Mouse (Mus musculus) left cerebral cortex, postnatal 14 days (tissue): ENCODE measurements around the gene D7Ertd443e. TPM values are rescaled to one million over a fixed set of nuclear protein-coding genes. Genes with fewer than 3 reads are reported as not detected.
A peak's percentile ranks its signal among the peaks of the same experiment; 100 is the strongest.

Source experiments
- DNase-seq, 2 experiments: peaks; one replicate each; pipeline ENCODE4 v3.0.0; 2021 to 2022; ENCODE audit warnings: low spot score in 2 of 2, mixed read lengths in 1 of 2
- intact Hi-C: fragments of 180-260 bp; cut with DNase I; formaldehyde crosslinking; loops from one replicate; pipeline ENCODE4 v1.15.1; 2025
- total RNA-seq, 2 experiments: library from RNA; stranded (reverse); gene quantifications; 2 replicates each; pipeline ENCODE4 v1.2.3; 2021

The D7Ertd443e gene
- total RNA-seq, 2 experiments from 2014 or later, result 0.57 to 1.0 TPM

- intact Hi-C loops, result no loop called here
- DNase-seq, result no peak
Observed at GRCm38 (mm10) chr7:134292750-134293149, 92.7 kb downstream of the D7Ertd443e start.

DNA sequence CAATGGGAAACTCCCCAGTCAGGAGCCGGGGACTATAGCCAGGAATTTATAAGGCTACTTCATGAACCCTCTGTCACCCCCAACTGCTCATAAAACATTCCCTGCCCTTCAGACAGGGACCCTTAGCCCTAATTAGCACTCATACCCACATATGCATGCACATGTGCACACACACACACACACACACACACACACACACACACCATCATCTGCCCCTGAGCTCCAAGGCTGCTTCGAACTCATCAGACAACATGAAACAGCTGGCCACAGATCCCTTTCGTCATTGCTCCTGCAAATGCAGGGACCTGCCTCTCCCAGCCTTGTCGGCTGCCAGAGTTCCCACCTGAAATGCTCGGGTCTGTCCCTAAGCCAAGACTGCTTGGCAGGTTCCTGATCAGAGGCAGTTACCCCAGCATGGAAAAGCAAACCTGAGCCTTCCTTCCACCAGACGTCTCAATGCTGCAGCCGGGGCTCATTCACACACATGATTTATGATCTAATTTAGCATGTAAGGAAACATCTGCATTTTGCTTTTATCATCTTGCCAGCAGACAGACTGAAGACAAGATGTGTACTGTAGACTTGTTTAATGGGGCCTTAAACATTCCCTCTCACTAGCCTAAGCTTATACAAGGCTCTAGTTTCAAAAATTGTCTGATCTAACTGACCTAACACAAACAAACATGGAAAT lies 95.7 kb downstream of the D7Ertd443e start:
- intact Hi-C loops, result no loop called here
- DNase-seq, result no peak

DNA sequence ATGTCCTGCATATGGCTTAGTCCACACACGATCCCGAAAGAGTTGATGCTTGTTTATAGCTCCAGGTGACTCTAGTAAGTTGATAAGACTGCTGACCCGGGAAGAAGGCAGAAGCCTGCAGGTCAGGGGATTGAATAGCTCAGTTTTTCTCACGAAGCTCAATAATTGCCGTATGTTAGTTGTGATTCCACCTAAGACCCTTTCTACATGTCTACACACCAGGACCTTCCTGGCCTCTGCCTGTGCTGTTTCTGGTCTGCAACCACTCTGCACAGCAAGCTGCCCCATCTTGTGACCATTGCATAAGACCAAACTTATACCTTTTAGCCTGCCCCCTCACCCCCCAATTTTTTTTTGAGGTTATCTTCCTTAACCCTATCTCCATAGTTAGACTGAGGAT lies 96.3 kb downstream of the D7Ertd443e start:
- DNase-seq, result no peak
- intact Hi-C loops, result no loop called here

DNA sequence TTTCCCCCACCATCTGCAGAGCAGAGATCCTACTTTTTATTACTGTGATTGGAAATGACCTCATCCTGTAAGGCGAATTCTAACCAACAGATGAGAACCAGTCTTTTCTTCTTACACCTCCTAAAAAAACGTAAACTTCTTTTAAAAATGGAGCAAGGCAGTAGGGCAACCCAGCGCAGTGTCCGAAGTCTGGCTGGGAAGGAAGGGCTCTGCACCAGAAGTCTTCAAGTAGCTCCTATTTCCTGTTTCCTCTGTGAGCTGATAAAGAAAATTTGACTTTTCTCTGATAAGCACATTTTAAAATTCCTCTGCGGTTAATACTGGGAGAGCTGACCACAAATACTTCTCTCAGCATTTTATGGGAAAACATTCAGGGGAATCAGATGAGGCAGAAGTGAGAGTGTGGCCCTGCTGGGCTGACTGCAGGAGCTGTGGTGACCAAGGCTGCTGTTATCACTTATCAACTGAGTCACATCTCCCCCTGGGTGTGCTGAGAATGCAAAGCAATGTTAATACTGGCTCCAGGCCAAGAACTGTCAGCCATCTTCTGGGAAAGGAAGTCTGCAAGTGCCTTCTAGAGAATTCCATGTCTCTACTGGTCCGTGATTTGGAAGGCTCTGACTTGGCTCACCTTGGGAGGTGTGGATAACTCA lies 97.8 kb downstream of the D7Ertd443e start:
- intact Hi-C loops, result no loop called here
- no peak for DNase-seq

DNA sequence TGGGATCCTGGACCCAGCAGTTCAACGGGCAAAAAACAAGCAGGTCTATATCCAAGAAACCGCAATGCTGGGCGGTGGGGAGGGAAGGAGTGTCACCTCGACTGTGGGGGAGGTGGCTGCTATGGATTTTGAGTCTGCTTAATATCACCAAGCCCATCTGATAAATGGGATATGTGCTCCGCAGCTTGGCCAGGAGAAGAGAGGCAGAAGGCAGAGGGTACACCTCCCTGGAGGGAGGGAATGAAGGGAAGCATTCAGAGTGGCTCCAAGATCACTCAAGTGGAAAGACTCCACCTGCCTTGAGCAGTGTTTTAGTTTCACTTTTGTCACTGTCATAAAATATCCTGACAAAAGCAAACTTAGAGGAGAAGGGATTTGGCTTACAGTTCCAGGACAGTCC lies 112.5 kb downstream of the D7Ertd443e start:
- no peak for DNase-seq
- intact Hi-C loops, result no loop called here

DNA sequence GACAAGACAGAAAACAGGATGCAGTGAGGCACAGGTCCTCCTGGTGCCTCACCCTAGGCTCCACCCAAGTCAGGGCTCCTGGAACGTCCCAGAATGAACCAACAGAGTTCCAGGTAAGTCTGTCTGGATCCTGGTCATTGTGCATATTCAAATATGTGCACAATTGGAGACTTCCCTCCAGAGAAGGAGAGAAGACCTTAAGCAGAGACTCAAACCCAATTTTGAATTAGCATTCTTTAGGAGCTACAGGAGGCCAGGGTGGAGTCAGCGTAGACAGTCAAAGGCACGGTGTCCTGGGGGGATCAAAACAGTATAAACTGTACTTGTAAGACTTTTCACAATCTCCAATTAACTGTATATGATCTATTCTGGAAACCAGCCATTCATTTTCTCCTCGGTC lies 113.0 kb downstream of the D7Ertd443e start:
- intact Hi-C loops, result no loop called here

GRCm38 (mm10) chr7:134265783-134266182 lies 119.7 kb downstream of the D7Ertd443e start:
- intact Hi-C loops, result no loop called here

More for the DNA sequence above, 113.0 kb downstream of the D7Ertd443e start:
- no peak for DNase-seq

DNA sequence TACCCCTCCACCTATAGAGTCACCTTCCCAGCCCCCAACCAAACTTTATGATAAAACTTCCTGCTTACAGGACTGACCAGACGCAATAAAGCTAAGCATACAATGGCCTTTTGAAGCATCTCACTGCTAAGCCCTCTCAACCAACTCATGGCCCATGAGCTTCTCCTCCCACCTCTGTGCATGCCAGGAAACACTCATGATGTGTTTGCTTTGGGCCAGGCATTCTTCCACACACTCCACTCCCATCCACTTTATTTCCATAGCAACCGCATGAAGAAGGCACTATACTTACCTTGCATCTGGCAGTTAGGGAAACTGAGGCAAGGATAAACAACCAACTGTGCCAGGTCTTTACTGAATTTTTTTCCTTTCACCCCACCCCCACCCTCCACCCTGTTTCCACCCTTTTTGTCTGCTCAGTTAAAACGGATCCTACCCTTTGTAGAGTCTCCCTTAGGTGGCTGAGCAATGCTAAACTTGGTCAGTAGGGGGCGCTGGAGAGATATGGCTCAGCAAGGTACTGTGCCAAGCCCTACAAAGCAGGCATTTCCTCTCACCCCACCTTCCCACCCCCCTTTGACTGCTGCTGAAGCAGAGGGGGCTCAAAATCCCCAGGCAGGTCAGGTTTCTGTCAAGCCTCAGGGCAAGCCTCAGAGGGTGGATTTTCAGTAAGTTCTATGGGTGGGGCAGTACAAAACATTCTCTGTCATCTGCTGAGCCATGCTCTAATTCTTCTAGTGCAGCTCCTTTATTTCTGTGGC lies 122.1 kb downstream of the D7Ertd443e start:
- intact Hi-C loops, result no loop called here
- peak; percentile 50 to 71 for DNase-seq

More at GRCm38 (mm10) chr7:134265783-134266182, 119.7 kb downstream of the D7Ertd443e start:
- DNase-seq, result no peak

DNA sequence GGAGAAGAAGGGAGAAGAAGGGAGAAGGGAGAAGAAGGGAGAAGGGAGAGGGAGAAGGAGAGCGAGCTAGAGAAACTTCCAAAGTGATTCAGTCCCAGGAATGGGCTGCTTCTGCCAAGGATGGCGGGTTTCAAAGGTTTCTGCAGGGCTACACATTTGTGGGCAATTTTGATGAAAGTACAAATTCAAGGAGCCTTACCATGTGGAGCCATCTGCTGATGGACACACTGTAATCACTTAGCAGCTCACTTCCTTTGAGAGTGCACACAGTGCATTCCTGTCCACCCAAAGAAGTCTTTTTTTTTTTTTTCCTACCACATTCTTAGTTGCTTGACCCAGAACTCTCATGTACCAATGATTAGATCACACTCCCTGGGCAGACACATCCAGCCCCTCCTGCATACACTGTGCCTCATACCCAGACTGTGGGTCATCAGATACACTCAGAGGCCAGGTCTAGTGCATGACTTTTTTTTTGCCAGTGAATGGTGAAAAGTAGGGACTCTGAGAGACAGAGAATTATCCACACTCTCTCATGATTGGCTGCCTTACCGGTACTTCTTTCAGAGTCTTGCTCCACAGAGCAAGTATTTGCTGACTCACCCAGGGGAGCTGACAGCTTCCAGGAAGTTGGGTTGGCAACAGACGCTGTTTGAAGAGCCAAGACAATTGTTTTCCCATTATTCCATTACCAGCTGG lies 124.3 kb downstream of the D7Ertd443e start:
- DNase-seq, result peak; percentile 11 to 16
- intact Hi-C loops, result no loop called here

- no peak for DNase-seq
- intact Hi-C loops, result no loop called here
Observed at GRCm38 (mm10) chr7:134250273-134250870, 135.1 kb downstream of the D7Ertd443e start.

DNA sequence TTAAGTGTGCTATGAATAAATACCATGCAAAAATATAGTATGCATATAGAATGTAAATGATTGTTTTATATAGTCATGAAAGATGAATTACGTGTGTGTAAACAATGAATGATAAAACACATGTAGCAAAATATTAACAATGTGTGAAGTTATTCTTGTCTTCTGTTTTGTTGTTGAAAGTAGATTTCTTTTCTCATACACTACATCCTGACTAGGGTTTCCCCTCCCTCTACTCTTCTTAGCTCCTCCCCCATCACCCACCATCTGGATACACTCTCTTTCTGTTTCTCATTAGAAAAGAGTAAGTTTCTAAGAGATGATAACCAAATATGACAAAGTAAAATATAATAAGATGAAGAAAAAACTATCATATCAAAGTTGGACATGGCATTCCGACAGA lies 137.4 kb downstream of the D7Ertd443e start:
- DNase-seq, result no peak
- intact Hi-C loops, result no loop called here

DNA sequence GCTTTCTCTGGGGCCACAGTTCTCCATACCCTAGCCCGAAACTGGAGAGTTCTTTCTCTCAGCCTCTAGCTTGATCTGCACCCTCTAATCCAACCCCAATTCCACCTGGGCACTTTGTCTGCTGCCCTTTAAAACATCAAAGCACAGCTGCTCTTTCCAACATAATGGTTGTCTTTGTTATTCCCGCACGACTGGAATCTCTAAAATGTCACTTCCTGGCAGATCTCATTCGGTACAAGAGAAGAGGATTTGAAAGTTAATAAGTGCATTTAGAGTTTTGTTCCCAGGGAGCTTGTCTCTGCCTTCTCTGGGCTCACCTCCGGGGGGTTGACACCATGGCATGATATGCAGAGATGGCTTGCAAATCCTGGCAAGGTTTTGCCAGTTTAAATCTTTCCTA lies 138.8 kb downstream of the D7Ertd443e start:
- intact Hi-C loops, result no loop called here
- DNase-seq, result no peak

DNA sequence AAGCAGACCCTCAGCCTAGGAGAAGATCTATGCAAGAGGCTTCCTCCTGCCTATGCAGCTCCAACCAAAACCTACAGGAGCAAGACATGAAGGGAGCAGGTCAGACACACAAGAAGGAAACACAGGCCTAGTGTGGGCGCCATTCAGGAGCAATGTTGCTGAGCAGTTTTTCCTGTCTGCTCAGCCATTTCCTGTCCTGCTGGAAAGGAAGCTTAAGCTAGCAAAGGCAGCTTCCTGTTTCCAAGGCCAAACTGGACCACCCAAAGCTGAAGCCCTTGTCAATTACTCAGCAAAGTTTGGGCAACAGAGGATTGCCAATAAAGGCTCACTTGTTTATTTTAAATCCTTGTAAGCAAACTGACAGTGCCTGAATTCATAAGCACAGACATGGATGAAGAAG lies 142.7 kb downstream of the D7Ertd443e start:
- no peak for DNase-seq
- intact Hi-C loops, result no loop called here

- intact Hi-C loops, result no loop called here
- DNase-seq, result no peak
Observed at GRCm38 (mm10) chr7:134241212-134241611, 144.2 kb downstream of the D7Ertd443e start.

DNA sequence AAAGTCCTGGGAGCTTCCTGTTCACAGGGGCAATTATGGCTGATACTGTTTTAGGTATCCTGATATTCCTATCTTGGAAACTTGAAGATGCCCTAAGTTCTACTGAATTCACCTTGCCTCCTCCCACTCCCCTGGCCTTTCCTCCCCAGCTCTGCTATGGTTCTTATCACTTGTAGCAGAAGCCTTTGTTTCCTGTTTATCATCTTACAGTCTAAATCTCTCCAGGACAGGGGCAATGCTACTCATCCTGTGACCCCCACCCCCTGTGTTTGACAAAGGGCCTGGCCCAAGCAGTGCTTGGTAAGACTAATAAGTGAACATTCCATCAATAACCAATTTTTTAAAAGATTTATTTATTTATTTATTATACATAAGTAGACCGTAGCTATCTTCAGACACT lies 144.9 kb downstream of the D7Ertd443e start:
- intact Hi-C loops, result no loop called here
- DNase-seq, result no peak

GRCm38 (mm10) chr7:134238863-134239262 lies 146.6 kb downstream of the D7Ertd443e start:
- intact Hi-C loops, result no loop called here
- no peak for DNase-seq

DNA sequence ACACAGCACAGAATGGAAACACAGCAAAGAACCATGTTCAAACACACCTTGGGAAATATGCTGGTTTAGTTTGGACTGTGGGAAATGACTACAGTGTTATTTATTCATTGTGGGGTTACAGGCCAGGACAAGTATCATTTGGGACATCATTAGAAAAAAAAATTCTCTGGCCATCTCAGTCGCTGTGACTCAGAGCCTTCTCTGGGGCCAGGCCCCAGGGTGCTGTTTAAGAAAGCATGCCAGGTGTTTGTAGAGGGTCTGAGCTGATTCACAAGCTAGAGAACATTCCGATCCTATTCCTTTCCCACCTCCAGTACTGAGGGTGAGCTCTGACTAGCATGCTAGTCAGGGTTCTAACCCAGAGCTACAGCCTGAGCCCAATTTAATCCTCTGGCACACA lies 148.1 kb downstream of the D7Ertd443e start:
- intact Hi-C loops, result no loop called here
- no peak for DNase-seq

GRCm38 (mm10) chr7:134236727-134237126 lies 148.7 kb downstream of the D7Ertd443e start:
- no peak for DNase-seq
- intact Hi-C loops, result no loop called here

GRCm38 (mm10) chr7:134235552-134235951 lies 149.9 kb downstream of the D7Ertd443e start:
- intact Hi-C loops, result no loop called here
- no peak for DNase-seq
